Mouse (Mus musculus): Measurements from ENCODE around the gene Rnf24.

- TF ChIP-seq TAL1 (IDR thresholded peaks at IDR 0.05; ENCODE audit: low read length), result no peak
- no peak for TF ChIP-seq GATA1 (IDR thresholded peaks at IDR 0.05; ENCODE audit: low read length)
Measured at GRCm38 (mm10) chr2:131330548-131330947, 22.1 kb downstream of the Rnf24 start.
